Mouse (Mus musculus) fibroblast of lung, adult 2 months (primary cell): ENCODE results near the gene B4galt1.

Experiments used
- DNase-seq: peaks from one replicate; pipeline ENCODE4 v3.0.0-alpha.2; 2011; ENCODE audit warnings: low read depth

The B4galt1 gene

GRCm38 (mm10) chr4:40840448-40840847 lies 13.4 kb downstream of the B4galt1 start:
- no peak for DNase-seq

GRCm38 (mm10) chr4:40839251-40839650 lies 14.6 kb downstream of the B4galt1 start:
- no peak for DNase-seq

- no peak for DNase-seq
Observed at GRCm38 (mm10) chr4:40837451-40838285, 16.1 kb downstream of the B4galt1 start.

GRCm38 (mm10) chr4:40837008-40837407 lies 16.8 kb downstream of the B4galt1 start:
- DNase-seq, result no peak

- DNase-seq, result no peak
Observed at GRCm38 (mm10) chr4:40834872-40835271, 18.9 kb downstream of the B4galt1 start.

- DNase-seq, result no peak
Observed at GRCm38 (mm10) chr4:40834232-40834786, 19.5 kb downstream of the B4galt1 start.

- no peak for DNase-seq
Observed at GRCm38 (mm10) chr4:40833381-40834231, 20.2 kb downstream of the B4galt1 start.

- DNase-seq, result no peak
Observed at GRCm38 (mm10) chr4:40830530-40830929, 23.3 kb downstream of the B4galt1 start.

- no peak for DNase-seq
Observed at GRCm38 (mm10) chr4:40829654-40830400, 24.0 kb downstream of the B4galt1 start.

- DNase-seq, result no peak
Observed at GRCm38 (mm10) chr4:40828910-40829309, 24.9 kb downstream of the B4galt1 start.

- DNase-seq, result no peak
Observed at GRCm38 (mm10) chr4:40827926-40828325, 25.9 kb downstream of the B4galt1 start.

GRCm38 (mm10) chr4:40826810-40827209 lies 27.0 kb downstream of the B4galt1 start:
- no peak for DNase-seq

- DNase-seq, result no peak
Observed at GRCm38 (mm10) chr4:40825981-40826380, 27.8 kb downstream of the B4galt1 start.

GRCm38 (mm10) chr4:40825146-40825545 lies 28.7 kb downstream of the B4galt1 start:
- no peak for DNase-seq

GRCm38 (mm10) chr4:40824505-40824904 lies 29.3 kb downstream of the B4galt1 start:
- DNase-seq, result no peak

GRCm38 (mm10) chr4:40823664-40824063 lies 30.1 kb downstream of the B4galt1 start:
- DNase-seq, result no peak

GRCm38 (mm10) chr4:40823151-40823550 lies 30.7 kb downstream of the B4galt1 start:
- no peak for DNase-seq

- DNase-seq, result no peak
Observed at GRCm38 (mm10) chr4:40821303-40822023, 32.3 kb downstream of the B4galt1 start.

- DNase-seq, result no peak
Observed at GRCm38 (mm10) chr4:40820903-40821302, 32.9 kb downstream of the B4galt1 start.

GRCm38 (mm10) chr4:40820024-40820423 lies 33.8 kb downstream of the B4galt1 start:
- DNase-seq, result no peak

- DNase-seq, result no peak
Observed at GRCm38 (mm10) chr4:40819151-40819550, 34.7 kb downstream of the B4galt1 start.
